Mouse (Mus musculus): ENCODE results near the gene Fam151b. TPM values are rescaled to one million over a fixed set of nuclear protein-coding genes. Genes with fewer than 3 reads are reported as not detected.

The Fam151b gene
- polyA plus RNA-seq, 1 experiment from 2014 or later = 0.42 TPM

- 41% methylated on average over 4 of the region's 4 CpGs for WGBS
- Histone ChIP-seq H3K4me3 (ENCODE audit: low read depth, low read length) (peak overlapping the region; percentile 49; the same call in 1 of the 2 replicates), H3K27ac (ENCODE audit: low read length) (no peak overlapping the region), H3K27me3 (ENCODE audit: control insufficient read depth, insufficient read depth, low read length) (peaks cover 19% of the 10 kb centered on the region; the same call in 1 of the 2 replicates), H3K36me3 (ENCODE audit: control insufficient read depth, insufficient read depth, low read length) (no peaks in the 10 kb centered on the region), H3K4me1 (ENCODE audit: control insufficient read depth, insufficient read depth, low read length) (0 out of 2 replicates have a peak, but pooled peaks cover 11% of the 10 kb centered on the region), H3K9me3 (ENCODE audit: control insufficient read depth, low read depth, low read length) (no peaks in the 10 kb centered on the region), H3K9ac (replicated peaks; ENCODE audit: low read depth, low read length) (no peak overlapping the region), H3K4me2 (replicated peaks; ENCODE audit: low read depth, low read length) (0 out of 2 replicates have a peak overlapping the region, but pooled peaks have one; percentile 100)
- ATAC-seq (ENCODE audit: insufficient number of reproducible peaks, insufficient read depth, low FRiP score, low read depth) = no peak
Observed at GRCm38 (mm10) chr13:92427351-92427855, 56.4 kb downstream of the Fam151b start.

DNA sequence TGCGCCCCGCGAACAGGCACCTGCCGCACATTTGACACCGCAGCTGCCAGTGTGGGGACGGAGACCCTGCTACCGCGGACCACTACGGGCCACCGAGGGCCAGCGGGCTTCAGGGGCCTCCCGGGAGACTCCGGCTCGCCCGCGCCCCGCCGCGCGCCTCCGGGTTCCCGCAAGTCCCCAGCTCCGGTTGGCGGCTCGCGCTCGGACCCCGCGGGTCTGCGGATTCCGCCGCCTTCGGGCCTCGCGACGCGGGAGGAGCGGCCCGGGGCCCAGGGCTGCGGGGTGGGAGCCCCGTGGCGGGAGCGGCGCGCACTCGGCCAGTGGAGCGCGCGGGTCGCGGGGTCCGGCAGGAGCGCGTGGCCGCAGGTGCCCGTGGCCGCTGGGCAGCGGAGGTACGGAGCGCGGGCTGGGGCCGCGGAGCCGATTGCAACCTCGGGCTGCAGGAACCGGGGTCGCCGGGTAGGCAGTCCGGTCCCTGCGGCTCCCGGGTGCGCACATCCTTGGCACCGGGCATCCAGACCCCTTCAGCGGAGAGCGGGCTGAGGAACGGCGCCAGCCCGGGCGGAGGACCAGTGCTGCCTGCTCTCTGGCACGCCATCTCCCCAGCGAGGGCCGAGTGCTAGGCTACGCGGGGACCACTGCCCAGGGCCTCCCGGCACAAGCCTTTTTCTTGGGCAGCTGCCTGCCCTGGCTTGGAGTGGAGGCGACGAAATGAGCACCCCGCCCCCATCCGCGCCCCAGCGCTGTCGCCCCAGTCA, 57.3 kb downstream of the Fam151b start:
- under 1% methylated on average over 87 of the region's 92 CpGs for WGBS
- Histone ChIP-seq H3K9me3 (ENCODE audit: control insufficient read depth, low read depth, low read length) (no peaks in the 10 kb centered on the region), H3K27me3 (ENCODE audit: control insufficient read depth, insufficient read depth, low read length) (peaks cover 19% of the 10 kb centered on the region; the same call in 1 of the 2 replicates), H3K36me3 (ENCODE audit: control insufficient read depth, insufficient read depth, low read length) (no peaks in the 10 kb centered on the region), H3K9ac (replicated peaks; ENCODE audit: low read depth, low read length) (no peak overlapping the region), H3K4me3 (ENCODE audit: low read depth, low read length) (peak overlapping the region; percentile 49), H3K4me1 (ENCODE audit: control insufficient read depth, insufficient read depth, low read length) (0 out of 2 replicates have a peak, but pooled peaks cover 11% of the 10 kb centered on the region), H3K27ac (ENCODE audit: low read length) (no peak overlapping the region), H3K4me2 (replicated peaks; ENCODE audit: low read depth, low read length) (peak overlapping the region; percentile 100)
- 0 out of 2 replicates have a peak, but pooled peaks have one; percentile 35 for ATAC-seq (ENCODE audit: insufficient number of reproducible peaks, insufficient read depth, low FRiP score, low read depth)

GRCm38 (mm10) chr13:92425758-92426264, 58.0 kb downstream of the Fam151b start, which contains the start of gene Ankrd34b:
TSS of gene Ankrd34b (plus strand) at chr13:92425896.
- H3K27ac ChIP-seq (ENCODE audit: low read length) = no peak within 1 kb of the TSS
- H3K9ac ChIP-seq (replicated peaks; ENCODE audit: low read depth, low read length) = no peak within 1 kb of the TSS
- H3K4me2 ChIP-seq (replicated peaks; ENCODE audit: low read depth, low read length) = peak within 1 kb of the TSS; percentile 100
- H3K27me3 ChIP-seq (ENCODE audit: control insufficient read depth, insufficient read depth, low read length) = peaks cover 19% of the 10 kb centered on the region; the same call in 1 of the 2 replicates
- ATAC-seq (ENCODE audit: insufficient number of reproducible peaks, insufficient read depth, low FRiP score, low read depth) = peak; percentile 63
- under 1% methylated on average over 53 of the region's 54 CpGs for WGBS
- H3K4me1 ChIP-seq (ENCODE audit: control insufficient read depth, insufficient read depth, low read length) = 0 out of 2 replicates have a peak, but pooled peaks cover 11% of the 10 kb centered on the region
- no peaks in the 10 kb centered on the region for H3K36me3 ChIP-seq (ENCODE audit: control insufficient read depth, insufficient read depth, low read length)
- H3K4me3 ChIP-seq (ENCODE audit: low read depth, low read length) = peak within 1 kb of the TSS; percentile 49
- H3K9me3 ChIP-seq (ENCODE audit: control insufficient read depth, low read depth, low read length) = no peaks in the 10 kb centered on the region

DNA sequence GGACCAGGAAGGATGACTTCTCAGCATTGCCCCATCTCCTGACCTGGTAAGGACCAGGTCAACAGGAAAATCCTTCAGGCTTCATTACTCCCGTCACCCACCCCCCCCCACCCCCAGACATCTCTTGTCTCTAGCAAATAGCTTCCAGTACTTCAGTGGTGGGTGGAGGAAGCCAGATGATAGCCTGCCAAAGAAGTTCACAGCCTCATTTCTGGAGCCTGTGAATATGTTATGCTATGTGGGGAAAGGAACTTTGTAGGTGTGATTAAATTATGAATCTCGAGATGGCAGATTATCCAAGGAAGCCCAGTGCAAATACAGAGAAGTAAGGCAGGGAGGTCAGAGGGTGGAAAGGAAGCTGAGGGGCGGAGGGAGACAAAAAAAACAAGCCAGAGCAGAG, 60.1 kb downstream of the Fam151b start:
- ATAC-seq (ENCODE audit: insufficient number of reproducible peaks, insufficient read depth, low FRiP score, low read depth) = no peak
- no peaks in the 10 kb centered on the region for H3K36me3 ChIP-seq (ENCODE audit: control insufficient read depth, insufficient read depth, low read length)
- no peak overlapping the region for H3K27ac ChIP-seq (ENCODE audit: low read length)
- H3K4me3 ChIP-seq (ENCODE audit: low read depth, low read length) = no peak overlapping the region
- H3K9me3 ChIP-seq (ENCODE audit: control insufficient read depth, low read depth, low read length) = no peaks in the 10 kb centered on the region
- WGBS = 51% methylated on average over 3 of the region's 3 CpGs
- no peak overlapping the region for H3K4me2 ChIP-seq (replicated peaks; ENCODE audit: low read depth, low read length)
- no peak overlapping the region for H3K9ac ChIP-seq (replicated peaks; ENCODE audit: low read depth, low read length)
- 0 out of 2 replicates have a peak, but pooled peaks cover 11% of the 10 kb centered on the region for H3K4me1 ChIP-seq (ENCODE audit: control insufficient read depth, insufficient read depth, low read length)
- H3K27me3 ChIP-seq (ENCODE audit: control insufficient read depth, insufficient read depth, low read length) = peaks cover 19% of the 10 kb centered on the region; the same call in 1 of the 2 replicates

DNA sequence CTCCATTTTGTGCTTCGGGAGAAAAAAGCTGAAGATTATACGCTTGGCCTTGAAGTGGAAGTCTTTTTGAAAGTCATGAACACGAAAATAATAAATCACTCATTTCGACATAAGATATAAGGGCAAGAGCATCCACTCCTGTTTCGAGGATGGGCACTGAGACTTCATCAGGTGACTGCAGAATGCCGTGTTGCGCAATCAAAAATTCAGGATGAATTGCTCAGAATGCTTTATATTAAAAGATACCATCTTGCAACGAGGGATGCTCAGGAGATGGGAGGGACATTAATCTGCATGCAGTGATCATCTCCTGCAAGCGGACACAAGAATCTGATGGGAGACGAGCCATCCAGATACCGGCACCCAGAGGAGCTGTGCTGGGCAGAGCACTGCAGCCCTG, 64.2 kb downstream of the Fam151b start:
- Histone ChIP-seq H3K9me3 (ENCODE audit: control insufficient read depth, low read depth, low read length) (no peaks in the 10 kb centered on the region), H3K27me3 (ENCODE audit: control insufficient read depth, insufficient read depth, low read length) (peaks cover under 1% of the 10 kb centered on the region; the same call in 1 of the 2 replicates), H3K4me1 (ENCODE audit: control insufficient read depth, insufficient read depth, low read length) (no peaks in the 10 kb centered on the region), H3K9ac (replicated peaks; ENCODE audit: low read depth, low read length) (no peak overlapping the region), H3K4me2 (replicated peaks; ENCODE audit: low read depth, low read length) (no peak overlapping the region), H3K36me3 (ENCODE audit: control insufficient read depth, insufficient read depth, low read length) (no peaks in the 10 kb centered on the region), H3K4me3 (ENCODE audit: low read depth, low read length) (no peak overlapping the region), H3K27ac (ENCODE audit: low read length) (no peak overlapping the region)
- WGBS = 86% methylated on average over 11 of the region's 11 CpGs
- ATAC-seq (ENCODE audit: insufficient number of reproducible peaks, insufficient read depth, low FRiP score, low read depth) = no peak

- no peak overlapping the region for H3K4me2 ChIP-seq (replicated peaks; ENCODE audit: low read depth, low read length)
- ATAC-seq (ENCODE audit: insufficient number of reproducible peaks, insufficient read depth, low FRiP score, low read depth) = no peak
Observed at GRCm38 (mm10) chr13:92410486-92410885, 73.3 kb downstream of the Fam151b start.

DNA sequence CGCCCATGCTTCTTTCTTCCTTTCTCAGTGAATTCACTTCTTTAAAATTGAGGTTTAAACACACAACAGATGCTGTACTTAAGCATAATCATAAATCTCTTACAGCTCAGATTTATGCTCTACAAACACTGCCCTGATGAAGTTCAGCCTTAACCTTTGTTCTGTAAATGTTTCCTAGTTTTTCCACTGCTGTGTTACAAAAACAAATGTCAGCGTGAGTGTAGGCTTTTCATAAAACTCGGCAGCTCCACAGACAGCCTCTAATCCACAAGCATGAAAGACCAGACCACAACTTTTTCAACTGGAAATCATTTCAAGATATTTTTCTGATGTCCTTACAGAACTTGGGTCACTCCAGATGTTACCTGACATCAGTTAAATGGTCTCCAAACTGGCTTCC, 80.3 kb downstream of the Fam151b start:
- ATAC-seq (ENCODE audit: insufficient number of reproducible peaks, insufficient read depth, low FRiP score, low read depth) = no peak
- H3K27me3 ChIP-seq (ENCODE audit: control insufficient read depth, insufficient read depth, low read length) = no peaks in the 10 kb centered on the region
- H3K4me3 ChIP-seq (ENCODE audit: low read depth, low read length) = no peak overlapping the region
- H3K36me3 ChIP-seq (ENCODE audit: control insufficient read depth, insufficient read depth, low read length) = no peaks in the 10 kb centered on the region
- H3K27ac ChIP-seq (ENCODE audit: low read length) = no peak overlapping the region
- no peak overlapping the region for H3K4me2 ChIP-seq (replicated peaks; ENCODE audit: low read depth, low read length)
- no peak overlapping the region for H3K9ac ChIP-seq (replicated peaks; ENCODE audit: low read depth, low read length)
- H3K9me3 ChIP-seq (ENCODE audit: control insufficient read depth, low read depth, low read length) = no peaks in the 10 kb centered on the region
- WGBS = 64% methylated on average over 3 of the region's 3 CpGs
- no peaks in the 10 kb centered on the region for H3K4me1 ChIP-seq (ENCODE audit: control insufficient read depth, insufficient read depth, low read length)

More at GRCm38 (mm10) chr13:92410486-92410885, 73.3 kb downstream of the Fam151b start:
- H3K4me3 ChIP-seq (ENCODE audit: low read depth, low read length) = no peak overlapping the region
- no peaks in the 10 kb centered on the region for H3K4me1 ChIP-seq (ENCODE audit: control insufficient read depth, insufficient read depth, low read length)
- 82% methylated on average over 2 of the region's 2 CpGs for WGBS
- no peaks in the 10 kb centered on the region for H3K27me3 ChIP-seq (ENCODE audit: control insufficient read depth, insufficient read depth, low read length)
- no peaks in the 10 kb centered on the region for H3K36me3 ChIP-seq (ENCODE audit: control insufficient read depth, insufficient read depth, low read length)
- H3K9ac ChIP-seq (replicated peaks; ENCODE audit: low read depth, low read length) = no peak overlapping the region
- H3K27ac ChIP-seq (ENCODE audit: low read length) = no peak overlapping the region
- H3K9me3 ChIP-seq (ENCODE audit: control insufficient read depth, low read depth, low read length) = no peaks in the 10 kb centered on the region

- Histone ChIP-seq H3K27me3 (ENCODE audit: control insufficient read depth, insufficient read depth, low read length) (no peaks in the 10 kb centered on the region), H3K4me2 (replicated peaks; ENCODE audit: low read depth, low read length) (no peak overlapping the region), H3K4me3 (ENCODE audit: low read depth, low read length) (no peak overlapping the region), H3K4me1 (ENCODE audit: control insufficient read depth, insufficient read depth, low read length) (no peaks in the 10 kb centered on the region), H3K36me3 (ENCODE audit: control insufficient read depth, insufficient read depth, low read length) (no peaks in the 10 kb centered on the region), H3K9me3 (ENCODE audit: control insufficient read depth, low read depth, low read length) (no peaks in the 10 kb centered on the region), H3K9ac (replicated peaks; ENCODE audit: low read depth, low read length) (no peak overlapping the region), H3K27ac (ENCODE audit: low read length) (no peak overlapping the region)
- no peak for ATAC-seq (ENCODE audit: insufficient number of reproducible peaks, insufficient read depth, low FRiP score, low read depth)
- 23% methylated on average over 2 of the region's 2 CpGs for WGBS
Observed at GRCm38 (mm10) chr13:92402063-92402462, 81.8 kb downstream of the Fam151b start.

Data from stomach, embryonic 14.5 days (tissue).